Mouse (Mus musculus): ENCODE results near the gene Sptbn4.

Sptbn4 gene

GRCm38 (mm10) chr7:27354783-27355182, 92.7 kb downstream of the Sptbn4 start:
- DNase-seq (ENCODE audit: low spot score in 2 of 2), result no peak

- DNase-seq (ENCODE audit: low spot score in 2 of 2), result no peak
These were observed 93.3 kb downstream of the Sptbn4 start for GRCm38 (mm10) chr7:27354144-27354543.

GRCm38 (mm10) chr7:27345444-27345843, 102.0 kb downstream of the Sptbn4 start:
- no peak for DNase-seq (ENCODE audit: low spot score in 2 of 2)

- no peak for DNase-seq (ENCODE audit: low spot score in 2 of 2)
These were observed 104.9 kb downstream of the Sptbn4 start for GRCm38 (mm10) chr7:27342595-27342994.

- peak in 1 of 2 experiments; percentile 80 for DNase-seq (ENCODE audit: low spot score in 2 of 2)
These were observed 108.0 kb downstream of the Sptbn4 start for GRCm38 (mm10) chr7:27339519-27339918.

GRCm38 (mm10) chr7:27339114-27339513, 108.4 kb downstream of the Sptbn4 start:
- no peak for DNase-seq (ENCODE audit: low spot score in 2 of 2)

GRCm38 (mm10) chr7:27337175-27337853, 110.2 kb downstream of the Sptbn4 start, which contains the start of gene Ltbp4:
Ltbp4 (minus strand) TSS chr7:27337692.
- no peak for DNase-seq (ENCODE audit: low spot score in 2 of 2)

- peak in 1 of 2 experiments; percentile 95 for DNase-seq (ENCODE audit: low spot score in 2 of 2)
These were observed 111.3 kb downstream of the Sptbn4 start for GRCm38 (mm10) chr7:27335928-27336823.

- DNase-seq (ENCODE audit: low spot score in 2 of 2), result no peak
These were observed 112.3 kb downstream of the Sptbn4 start for GRCm38 (mm10) chr7:27335011-27335720.

- no peak for DNase-seq (ENCODE audit: low spot score in 2 of 2)
These were observed 113.0 kb downstream of the Sptbn4 start for GRCm38 (mm10) chr7:27334405-27334911.

GRCm38 (mm10) chr7:27333316-27333941, 114.1 kb downstream of the Sptbn4 start:
- no peak for DNase-seq (ENCODE audit: low spot score in 2 of 2)

GRCm38 (mm10) chr7:27332353-27333199, 114.9 kb downstream of the Sptbn4 start:
- peak in 1 of 2 experiments; percentile 79 for DNase-seq (ENCODE audit: low spot score in 2 of 2)

- no peak for DNase-seq (ENCODE audit: low spot score in 2 of 2)
These were observed 115.6 kb downstream of the Sptbn4 start for GRCm38 (mm10) chr7:27331854-27332253.

- no peak for DNase-seq (ENCODE audit: low spot score in 2 of 2)
These were observed 116.0 kb downstream of the Sptbn4 start for GRCm38 (mm10) chr7:27331541-27331851.

- peak in 1 of 2 experiments; percentile 68 for DNase-seq (ENCODE audit: low spot score in 2 of 2)
These were observed 116.6 kb downstream of the Sptbn4 start for GRCm38 (mm10) chr7:27330709-27331540.

GRCm38 (mm10) chr7:27329981-27330380, 117.5 kb downstream of the Sptbn4 start:
- no peak for DNase-seq (ENCODE audit: low spot score in 2 of 2)

- peak in 1 of 2 experiments; percentile 83 for DNase-seq (ENCODE audit: low spot score in 2 of 2)
These were observed 118.0 kb downstream of the Sptbn4 start for GRCm38 (mm10) chr7:27329326-27329947.

- DNase-seq (ENCODE audit: low spot score in 2 of 2), result no peak
These were observed 118.8 kb downstream of the Sptbn4 start for GRCm38 (mm10) chr7:27328648-27329047.

GRCm38 (mm10) chr7:27328161-27328560, 119.3 kb downstream of the Sptbn4 start:
- DNase-seq (ENCODE audit: low spot score in 2 of 2), result no peak
